Mouse (Mus musculus) stomach, postnatal 0 days (tissue): Measurements from ENCODE around the gene Nprl2.

Experiments used
- CTCF ChIP-seq: IDR thresholded peaks from 2 replicates; pipeline ENCODE4 v1.5.1; 2016; ENCODE audit warnings: antibody characterized with exemption, low read depth, mild to moderate bottlenecking, moderate library complexity
- EP300 ChIP-seq: optimal IDR thresholded peaks from 2 replicates; pipeline ENCODE3; 2016; ENCODE audit warnings: antibody characterized with exemption

- TF ChIP-seq CTCF (no peak), EP300 (no peak)
Measured at GRCm38 (mm10) chr9:107577871-107578270, 35.8 kb downstream of the Nprl2 start.
